Mouse (Mus musculus) cortical plate, adult 2 months (tissue): Measurements from ENCODE around the gene Tmprss13.

Source experiments
- CTCF ChIP-seq: fragments of 200-500 bp; IDR thresholded peaks from 2 replicates; pipeline ENCODE4 v1.5.1; 2011; ENCODE audit warnings: mild to moderate bottlenecking, control low read depth, low read length; ENCODE audit not compliant: insufficient read depth; ENCODE audit errors: extremely low read depth
- POLR2A ChIP-seq: fragments of 200-500 bp; IDR thresholded peaks from 2 replicates; pipeline ENCODE4 v1.6.1; 2011; ENCODE audit warnings: mild to moderate bottlenecking, low read length, control low read depth; ENCODE audit not compliant: insufficient read depth; ENCODE audit errors: extremely low read depth

DNA sequence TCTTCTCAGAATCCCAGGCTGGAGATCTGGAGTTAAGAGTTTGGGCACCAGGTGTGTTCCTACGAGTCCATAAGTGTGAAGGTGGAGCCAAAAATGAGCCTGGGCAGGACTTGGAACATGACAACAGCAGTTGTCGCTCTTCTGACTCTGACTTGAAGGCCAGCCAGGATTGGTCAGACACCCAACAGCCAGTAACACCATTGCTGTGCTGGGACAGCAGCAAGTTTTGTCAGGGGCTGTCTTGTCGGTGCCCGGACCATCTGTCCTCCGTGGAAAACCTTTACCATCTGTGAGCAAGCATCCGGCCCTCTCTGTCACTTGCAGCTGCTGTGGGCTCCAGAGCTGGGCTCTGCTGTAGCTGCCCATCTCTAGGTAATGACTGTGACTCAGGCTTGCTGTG lies 27.4 kb downstream of the Tmprss13 start:
- TF ChIP-seq CTCF (no peak), POLR2A (no peak)
